Mouse (Mus musculus) urinary bladder, postnatal 14 days (tissue): ENCODE data around the gene Cyp2w1.

ENCODE experiments used
- DNase-seq: peaks from one replicate; pipeline ENCODE4 v3.0.0; 2021; ENCODE audit warnings: low spot score

Gene Cyp2w1

GRCm38 (mm10) chr5:139352317-139352716, at the start of gene Cyp2w1:
TSS of gene Cyp2w1 (plus strand) at chr5:139352617.
- DNase-seq: no peak

GRCm38 (mm10) chr5:139303646-139304061, 48.8 kb upstream of the Cyp2w1 start:
- no peak for DNase-seq

- no peak for DNase-seq
These were observed 42.5 kb upstream of the Cyp2w1 start for GRCm38 (mm10) chr5:139309946-139310345.

GRCm38 (mm10) chr5:139310477-139310876, 41.9 kb upstream of the Cyp2w1 start:
- no peak for DNase-seq

- DNase-seq: no peak
These were observed 40.6 kb upstream of the Cyp2w1 start for GRCm38 (mm10) chr5:139311822-139312221.

- no peak for DNase-seq
These were observed 38.9 kb upstream of the Cyp2w1 start for GRCm38 (mm10) chr5:139313536-139313935.

GRCm38 (mm10) chr5:139314941-139315642, 37.3 kb upstream of the Cyp2w1 start:
- DNase-seq: no peak

- DNase-seq: peak; percentile 86
These were observed 35.3 kb upstream of the Cyp2w1 start for GRCm38 (mm10) chr5:139316982-139317675.

- no peak for DNase-seq
These were observed 34.5 kb upstream of the Cyp2w1 start for GRCm38 (mm10) chr5:139317751-139318504.

- DNase-seq: no peak
These were observed 32.0 kb upstream of the Cyp2w1 start for GRCm38 (mm10) chr5:139320424-139320823.

GRCm38 (mm10) chr5:139321331-139321730, 31.1 kb upstream of the Cyp2w1 start:
- no peak for DNase-seq

- peak; percentile 50 for DNase-seq
These were observed 29.0 kb upstream of the Cyp2w1 start for GRCm38 (mm10) chr5:139323260-139323924.

GRCm38 (mm10) chr5:139324045-139324491, 28.3 kb upstream of the Cyp2w1 start:
- DNase-seq: peak; percentile 36

- DNase-seq: peak; percentile 39
These were observed 27.6 kb upstream of the Cyp2w1 start for GRCm38 (mm10) chr5:139324691-139325394.

GRCm38 (mm10) chr5:139325395-139325966, 26.9 kb upstream of the Cyp2w1 start, which contains the start of gene Adap1:
TSS of gene Adap1 (minus strand) at chr5:139325622.
- DNase-seq: peak; percentile 60

GRCm38 (mm10) chr5:139326111-139326696, 26.2 kb upstream of the Cyp2w1 start:
- no peak for DNase-seq

GRCm38 (mm10) chr5:139326986-139327633, 25.3 kb upstream of the Cyp2w1 start:
- DNase-seq: no peak

GRCm38 (mm10) chr5:139327634-139328020, 24.8 kb upstream of the Cyp2w1 start:
- DNase-seq: no peak

GRCm38 (mm10) chr5:139330766-139331165, 21.7 kb upstream of the Cyp2w1 start:
- DNase-seq: no peak

- DNase-seq: peak; percentile 88
These were observed 20.7 kb upstream of the Cyp2w1 start for GRCm38 (mm10) chr5:139331742-139332141.
